Mouse (Mus musculus): ENCODE measurements around the gene Tsga10ip.
A peak's percentile ranks its signal among the peaks of the same experiment; 100 is the strongest.

The Tsga10ip gene

GRCm38 (mm10) chr19:5402293-5402692 is at the start of gene Tsga10ip:
Gene Tsga10ip, minus strand, starts transcription at chr19:5402526.
- DNase-seq (ENCODE audit: low spot score in 2 of 2), result no peak

DNA sequence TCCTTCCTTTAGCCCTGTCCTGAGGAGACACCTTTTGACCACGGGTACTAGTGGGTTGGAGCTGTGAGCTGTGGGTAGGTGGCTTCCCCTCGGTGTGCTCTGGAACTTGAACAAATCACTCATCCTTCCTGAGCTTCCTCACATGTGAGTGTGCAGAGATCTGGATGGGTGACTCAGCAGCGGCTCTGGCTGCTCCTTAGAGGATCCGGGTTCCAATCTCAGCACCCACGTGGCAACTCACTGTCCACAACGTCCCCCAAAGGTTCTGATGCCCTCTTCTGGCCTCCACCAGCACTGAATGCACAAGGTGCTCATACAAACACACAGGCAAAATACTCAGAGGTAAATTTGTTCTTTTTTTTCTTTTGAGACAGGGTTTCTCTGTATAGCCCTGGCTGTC is 49.4 kb upstream of the Tsga10ip start:
- no peak for DNase-seq (ENCODE audit: low spot score in 2 of 2)

DNA sequence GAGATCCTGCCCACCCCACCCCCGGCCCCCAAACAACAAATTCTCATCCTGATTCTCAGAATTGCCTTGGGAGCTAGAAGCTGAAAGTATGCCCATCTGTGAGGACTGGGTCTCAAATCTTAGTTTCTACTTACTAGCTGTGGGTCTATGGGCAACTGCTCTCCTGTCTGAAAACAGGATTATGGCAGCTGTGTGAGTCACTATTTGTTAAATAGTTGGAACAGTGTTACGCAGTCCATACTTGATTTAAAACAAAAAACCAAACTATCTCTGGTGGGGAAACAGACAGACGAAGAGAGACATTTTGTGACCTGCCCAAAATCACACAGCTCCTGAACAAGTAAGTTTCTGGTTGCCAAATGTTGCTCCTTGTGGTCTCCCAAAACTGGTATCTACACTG is 47.3 kb upstream of the Tsga10ip start:
- no peak for DNase-seq (ENCODE audit: low spot score in 2 of 2)

GRCm38 (mm10) chr19:5448354-5449150 is 46.2 kb upstream of the Tsga10ip start:
- no peak for DNase-seq (ENCODE audit: low spot score in 2 of 2)

DNA sequence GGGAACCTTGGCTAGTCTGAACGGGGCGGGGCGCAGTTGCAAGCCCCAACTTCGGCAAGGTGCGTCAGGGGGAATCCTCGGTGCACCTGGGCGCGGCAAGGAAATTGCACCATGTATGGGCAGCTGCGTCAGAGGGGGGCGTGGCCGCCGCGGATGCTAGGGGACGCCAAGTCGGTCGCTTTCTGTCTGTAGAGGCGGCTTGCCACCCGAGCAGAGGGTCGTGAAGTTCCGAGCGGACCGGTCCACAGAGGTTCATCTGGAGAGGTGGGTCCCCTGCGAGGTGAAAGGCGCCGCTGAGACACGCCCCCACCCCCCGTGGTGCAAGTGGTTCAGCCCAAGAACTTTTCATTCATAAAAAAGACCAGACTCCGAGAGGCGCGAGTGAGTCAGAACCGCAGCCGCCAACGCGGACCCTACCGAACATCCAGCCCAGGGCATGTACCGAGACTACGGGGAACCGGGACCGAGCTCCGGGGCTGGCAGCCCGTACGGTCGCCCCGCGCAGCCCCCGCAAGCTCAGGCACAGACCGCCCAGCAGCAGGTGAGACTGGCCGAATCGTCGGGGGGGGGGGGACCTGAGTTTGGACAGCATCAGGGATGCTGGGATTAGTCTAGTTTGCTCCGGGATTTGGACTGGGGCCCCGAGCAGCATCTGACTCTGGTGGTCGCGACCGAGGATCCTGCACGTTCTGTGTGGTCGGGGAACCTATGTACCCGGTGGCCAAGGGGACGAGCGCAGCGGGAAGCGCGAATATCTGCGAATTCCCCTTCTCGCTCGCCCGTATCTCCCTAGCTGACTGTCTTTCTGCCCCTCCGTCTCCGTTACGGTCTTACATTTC is 45.4 kb upstream of the Tsga10ip start, which contains the start of gene Fosl1:
Gene Fosl1, plus strand, starts transcription at position 33 of the 839 bp plus-strand sequence.
- peak; percentile 77 for DNase-seq (ENCODE audit: low spot score in 2 of 2)

DNA sequence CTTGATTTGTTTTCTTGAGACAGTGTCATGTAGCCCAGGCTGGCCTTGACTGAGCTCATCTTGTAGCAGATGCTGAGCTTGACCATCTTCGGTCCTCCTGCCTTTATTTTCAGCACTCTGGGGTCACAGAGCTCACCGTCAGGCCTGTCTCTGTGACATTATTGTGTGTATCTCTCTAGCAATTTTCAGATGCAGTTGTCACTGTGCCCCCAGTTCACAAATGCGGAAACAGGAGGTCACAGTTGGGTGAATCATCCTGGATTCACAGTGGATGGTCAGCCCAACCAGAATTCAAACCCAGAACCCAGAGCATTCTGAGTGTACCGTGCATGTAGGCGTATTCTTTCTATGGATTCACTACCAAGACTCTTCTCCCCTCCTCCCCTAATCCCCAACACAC is 43.4 kb upstream of the Tsga10ip start:
- DNase-seq (ENCODE audit: low spot score in 2 of 2), result no peak

DNA sequence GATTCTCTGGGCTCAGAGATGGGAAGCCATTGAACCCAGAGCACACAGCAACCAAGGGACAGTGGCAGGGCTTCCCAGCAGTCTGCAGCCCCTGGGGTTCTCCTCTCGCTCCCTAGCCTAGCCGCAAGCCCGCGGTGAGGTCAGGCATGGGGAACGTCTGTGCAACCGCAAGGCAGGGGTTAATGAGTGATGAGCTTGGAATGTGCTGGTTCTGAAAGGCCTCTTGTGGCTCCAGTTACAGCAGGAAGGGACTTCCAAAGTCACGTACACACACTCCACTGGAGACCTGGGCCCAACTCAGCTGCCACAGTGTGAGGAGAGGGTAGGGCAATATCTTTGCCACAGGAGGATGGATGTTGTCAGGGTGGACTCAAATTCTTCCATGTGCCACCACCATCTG is 42.6 kb upstream of the Tsga10ip start:
- DNase-seq (ENCODE audit: low spot score in 2 of 2), result no peak

- no peak for DNase-seq (ENCODE audit: low spot score in 2 of 2)
Observed at GRCm38 (mm10) chr19:5444371-5444908, 42.1 kb upstream of the Tsga10ip start.

GRCm38 (mm10) chr19:5433951-5434350 is 31.6 kb upstream of the Tsga10ip start:
- DNase-seq (ENCODE audit: low spot score in 2 of 2), result no peak

DNA sequence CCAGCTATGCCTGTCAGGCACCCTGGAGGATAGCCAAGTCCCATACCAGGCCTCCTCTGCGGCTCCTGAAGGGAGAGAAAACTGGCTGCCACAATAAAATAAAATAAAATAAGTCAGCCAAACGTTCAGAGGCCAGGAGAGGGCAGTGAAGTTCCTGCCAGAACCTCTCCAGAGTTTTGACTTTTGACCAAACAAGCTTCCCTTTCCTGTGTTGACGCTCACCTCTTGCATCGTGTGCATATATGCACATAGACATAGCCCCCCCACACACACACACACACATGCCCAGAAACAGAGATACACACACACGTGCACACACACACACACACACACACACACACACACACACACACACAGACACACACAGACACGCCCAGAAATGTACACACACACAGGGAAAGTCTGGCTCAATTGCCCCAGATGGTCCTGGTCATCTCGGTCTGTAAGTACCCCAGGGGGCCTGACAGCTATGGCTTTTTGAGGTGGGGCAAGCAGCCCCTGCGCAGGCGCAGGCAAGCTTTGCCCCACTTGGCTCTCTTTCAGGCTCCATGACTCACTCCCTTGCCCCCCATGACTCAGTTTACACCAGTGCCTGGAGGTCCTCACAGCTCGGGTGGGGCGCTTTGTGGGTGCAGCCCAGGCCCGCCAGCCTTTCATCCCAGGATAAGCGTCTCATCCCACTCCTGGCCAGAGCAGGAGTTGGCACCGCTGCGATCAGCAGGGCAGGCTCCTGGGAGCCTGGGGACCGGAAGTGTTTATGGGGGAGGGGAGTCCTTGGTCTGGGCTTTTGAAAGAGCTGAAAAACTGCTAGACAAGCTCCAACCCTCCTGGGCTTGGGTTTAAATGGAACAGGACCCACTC is 30.9 kb upstream of the Tsga10ip start:
- DNase-seq (ENCODE audit: low spot score in 2 of 2), result peak; percentile 44 to 66

GRCm38 (mm10) chr19:5431911-5432464 is 29.7 kb upstream of the Tsga10ip start:
- no peak for DNase-seq (ENCODE audit: low spot score in 2 of 2)

DNA sequence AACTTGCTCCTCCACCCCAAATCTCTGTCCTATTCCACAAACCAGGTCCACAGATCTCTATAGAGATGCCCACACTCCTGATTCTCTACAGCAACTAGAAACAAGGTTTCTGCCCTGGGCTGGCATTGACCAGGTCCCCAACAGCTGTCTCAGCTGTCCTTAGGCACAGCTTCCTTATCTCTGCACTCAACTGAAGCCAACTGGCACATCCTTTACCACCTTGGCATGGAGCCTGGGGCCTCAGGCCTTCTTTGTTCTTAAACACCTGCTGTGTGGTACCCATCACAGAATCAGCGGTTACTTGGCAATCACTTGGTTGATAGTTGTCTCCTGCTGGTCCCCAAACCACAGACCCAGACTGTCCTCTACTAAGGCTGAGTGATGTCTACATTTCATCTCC is 28.1 kb upstream of the Tsga10ip start:
- DNase-seq (ENCODE audit: low spot score in 2 of 2), result no peak

DNA sequence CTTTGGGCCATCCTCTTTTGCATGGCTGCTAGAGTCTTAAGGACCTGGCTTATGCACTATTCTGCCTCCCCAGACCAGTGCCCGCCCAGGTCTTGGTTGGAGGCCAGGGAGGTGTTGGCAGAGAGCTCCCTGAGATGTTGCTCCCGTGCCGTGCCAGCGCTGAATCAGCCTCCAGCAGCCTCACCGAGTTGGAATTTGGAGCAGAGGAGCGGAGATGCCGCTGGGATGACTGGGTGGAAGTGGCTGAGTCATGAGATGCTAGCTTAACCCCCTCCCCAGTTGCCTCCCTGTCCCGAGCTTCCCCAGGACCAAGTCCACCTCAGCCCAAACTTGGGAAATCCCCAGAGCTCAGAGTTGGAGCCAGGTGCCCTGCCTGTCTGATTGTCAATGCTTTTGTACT is 27.5 kb upstream of the Tsga10ip start:
- DNase-seq (ENCODE audit: low spot score in 2 of 2), result peak in 1 of 2 experiments; percentile 80

DNA sequence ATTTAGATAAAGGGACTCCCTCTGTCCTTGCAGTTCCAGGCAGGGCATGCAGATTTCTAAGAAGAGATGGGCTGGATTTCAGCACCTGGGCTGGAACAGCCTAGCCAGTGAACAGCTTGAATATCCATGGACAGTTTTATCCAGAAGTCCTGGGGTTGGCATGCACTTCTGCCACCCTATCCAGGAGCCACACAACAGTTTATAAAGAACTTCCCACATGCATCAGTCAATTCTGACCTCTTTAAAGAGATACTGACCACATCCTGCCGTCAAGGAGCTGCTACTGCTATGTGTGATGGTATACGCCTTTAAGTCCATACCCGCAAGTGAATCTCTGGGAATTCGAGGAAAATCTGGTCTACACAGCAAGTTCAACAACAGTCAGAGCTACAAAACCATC is 26.9 kb upstream of the Tsga10ip start:
- no peak for DNase-seq (ENCODE audit: low spot score in 2 of 2)

DNA sequence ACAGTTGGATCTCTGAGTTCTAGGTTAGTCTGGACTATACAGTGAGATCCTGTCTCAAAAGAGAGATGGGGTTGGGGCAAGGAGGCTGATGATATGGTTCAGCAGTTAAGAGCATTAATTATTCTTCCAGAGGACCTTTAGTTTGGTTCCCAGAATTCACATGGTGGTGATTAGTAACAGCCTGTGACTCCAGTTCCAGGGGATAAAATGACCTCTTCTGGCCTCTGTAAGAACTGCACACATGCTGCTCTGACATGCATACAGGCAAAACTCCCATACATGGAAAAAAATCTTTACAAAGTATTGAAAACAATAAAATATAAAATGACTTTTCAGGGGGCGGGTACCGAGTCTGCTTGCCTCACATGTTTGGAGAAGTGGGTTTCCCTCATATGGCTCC is 25.8 kb upstream of the Tsga10ip start:
- DNase-seq (ENCODE audit: low spot score in 2 of 2), result no peak

DNA sequence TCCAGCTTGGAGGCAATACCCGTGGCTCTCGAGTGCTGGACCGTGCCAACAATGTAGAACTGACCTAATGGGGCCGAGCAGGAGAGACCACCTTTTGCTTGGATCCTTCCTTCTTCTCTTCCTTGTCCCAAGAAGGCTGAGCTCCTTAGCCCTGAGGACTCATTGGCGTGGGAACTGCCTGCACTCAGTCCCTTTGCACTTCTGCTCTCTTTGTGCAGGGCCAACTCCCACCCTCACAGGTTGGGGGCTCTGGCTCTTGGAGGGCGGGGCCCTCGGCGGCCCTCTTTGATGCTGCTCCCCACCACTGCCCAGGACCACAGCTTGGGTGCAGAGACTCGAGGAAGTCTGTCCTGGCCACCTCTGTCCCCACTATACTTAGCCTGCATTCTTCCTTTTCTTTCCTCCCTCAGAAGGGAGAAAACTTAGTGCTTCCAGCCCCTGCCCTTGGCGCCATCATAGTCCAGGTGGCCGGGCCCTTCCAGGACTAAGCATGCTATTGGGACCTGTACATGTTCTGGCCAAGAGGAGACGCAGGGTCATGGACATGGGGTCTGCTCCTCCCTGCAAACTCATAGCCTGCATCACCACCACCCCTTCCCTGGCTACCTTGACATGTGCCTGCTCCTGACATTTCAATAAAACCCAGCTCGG is 24.4 kb upstream of the Tsga10ip start:
- no peak for DNase-seq (ENCODE audit: low spot score in 2 of 2)

- DNase-seq (ENCODE audit: low spot score in 2 of 2), result no peak
Observed at GRCm38 (mm10) chr19:5425906-5426565, 23.7 kb upstream of the Tsga10ip start.

- peak; percentile 88 to 94 for DNase-seq (ENCODE audit: low spot score in 2 of 2)
Observed at GRCm38 (mm10) chr19:5424782-5425741, 22.7 kb upstream of the Tsga10ip start, which contains the start of the genes Drap1 and AI837181. Gene Drap1, minus strand, starts transcription at chr19:5424979. Gene AI837181, plus strand, starts transcription at chr19:5425144.

All from urinary bladder, postnatal 36 days (tissue).